Mouse (Mus musculus) heart, embryonic 11.5 days (tissue): ENCODE data around the gene Clic4. TPM values are rescaled to one million over a fixed set of nuclear protein-coding genes. Genes with fewer than 3 reads are reported as not detected.
"Not testable (repeated sequence)": the region's sequence is repeated elsewhere in the genome, so short reads cannot be mapped to it uniquely, and the experiment has no call there.

ENCODE experiments used
- ATAC-seq: fragments of 200-750 bp; cut with Nextera tagmentation; replicated peaks from 2 replicates; pipeline ENCODE4 v1.8.0; 2017; ENCODE audit warnings: moderate library complexity; ENCODE audit not compliant: insufficient number of reproducible peaks, low FRiP score, low TSS enrichment
- H3K27ac ChIP-seq: fragments of 300-500 bp; sonication (generic); 2 replicates; pipeline ENCODE4 v1.5.1; 2014; ENCODE audit warnings: mild to moderate bottlenecking, low read depth, low read length
- H3K27me3 ChIP-seq: fragments of 300-500 bp; sonication (generic); 2 replicates; pipeline ENCODE4 v1.6.1; 2014; ENCODE audit warnings: mild to moderate bottlenecking, low read length, mixed read lengths; ENCODE audit not compliant: control insufficient read depth, insufficient read depth
- H3K36me3 ChIP-seq: fragments of 300-500 bp; sonication (generic); 2 replicates; pipeline ENCODE4 v1.6.1; 2014; ENCODE audit warnings: mild to moderate bottlenecking, low read length, moderate library complexity, mixed read lengths; ENCODE audit not compliant: control insufficient read depth, insufficient read depth
- H3K4me1 ChIP-seq: fragments of 300-500 bp; sonication (generic); 2 replicates; pipeline ENCODE4 v1.6.1; 2014; ENCODE audit warnings: low read length; ENCODE audit not compliant: control insufficient read depth, insufficient read depth
- H3K4me2 ChIP-seq: fragments of 300-500 bp; sonication (generic); 2 replicates; pipeline ENCODE4 v1.6.1; 2014; ENCODE audit warnings: mild to moderate bottlenecking, moderate library complexity
- H3K4me3 ChIP-seq: fragments of 300-500 bp; sonication (generic); 2 replicates; pipeline ENCODE4 v1.5.1; 2014; ENCODE audit warnings: low read depth, low read length
- H3K9ac ChIP-seq: fragments of 300-500 bp; sonication (generic); 2 replicates; pipeline ENCODE4 v1.6.1; 2014; ENCODE audit warnings: mild to moderate bottlenecking, low read depth, low read length, moderate library complexity
- H3K9me3 ChIP-seq: fragments of 300-500 bp; sonication (generic); replicated peaks from 2 replicates; pipeline ENCODE4 v1.6.1; 2016; ENCODE audit warnings: low read length; ENCODE audit not compliant: control insufficient read depth
- WGBS: fragments of 180-500 bp; shearing (Covaris S2); extraction: QIAGEN DNeasy Blood & Tissue Kit; methylation state at CpG from one replicate; pipeline ENCODE4 v1.1.7; 2014; ENCODE audit not compliant: insufficient replicate concordance; 5-methylcytosine and 5-hydroxymethylcytosine counted together
- polyA plus RNA-seq: library from polyadenylated mRNA; unstranded; fragments of >200 nt; fragmentation: Nextera tagmentation; extraction: Ambion mirVana; gene quantifications from 2 replicates; pipeline ENCODE4 v1.2.1, GENCODE M21; 2014

Clic4 gene
- polyA plus RNA-seq, 1 experiment from 2014 or later, result 156 TPM

- no peak overlapping the region for H3K27ac ChIP-seq
- H3K4me3 ChIP-seq, result no peak overlapping the region
- H3K4me1 ChIP-seq, result no peaks in the 10 kb centered on the region
- no peaks in the 10 kb centered on the region for H3K9me3 ChIP-seq
- 82% methylated on average over 8 of the region's 8 CpGs for WGBS
- no peaks in the 10 kb centered on the region for H3K36me3 ChIP-seq
- H3K27me3 ChIP-seq, result peaks cover 13% of the 10 kb centered on the region; the same call in 1 of the 2 replicates
- H3K9ac ChIP-seq, result no peak overlapping the region
- no peak for ATAC-seq
- H3K4me2 ChIP-seq, result no peak overlapping the region
These were observed 74.8 kb downstream of the Clic4 start for GRCm38 (mm10) chr4:135197857-135198256.

- no peak overlapping the region for H3K27ac ChIP-seq
- H3K4me1 ChIP-seq, result no peaks in the 10 kb centered on the region
- H3K9me3 ChIP-seq, result no peaks in the 10 kb centered on the region
- peaks cover 13% of the 10 kb centered on the region; the same call in 1 of the 2 replicates for H3K27me3 ChIP-seq
- no peak overlapping the region for H3K4me3 ChIP-seq
- H3K4me2 ChIP-seq, result no peak overlapping the region
- H3K36me3 ChIP-seq, result no peaks in the 10 kb centered on the region
- no peak for ATAC-seq
- H3K9ac ChIP-seq, result no peak overlapping the region
- WGBS, result 64% methylated on average over 5 of the region's 5 CpGs
These were observed 79.8 kb downstream of the Clic4 start for GRCm38 (mm10) chr4:135192841-135193240.

- no peak overlapping the region for H3K9ac ChIP-seq
- H3K4me1 ChIP-seq, result no peaks in the 10 kb centered on the region
- no peaks in the 10 kb centered on the region for H3K36me3 ChIP-seq
- H3K27ac ChIP-seq, result no peak overlapping the region
- H3K4me3 ChIP-seq, result no peak overlapping the region
- WGBS, result 74% methylated on average over 11 of the region's 11 CpGs
- no peak for ATAC-seq
- H3K4me2 ChIP-seq, result no peak overlapping the region
- H3K9me3 ChIP-seq, result no peaks in the 10 kb centered on the region
- H3K27me3 ChIP-seq, result peaks cover 13% of the 10 kb centered on the region; the same call in 1 of the 2 replicates
These were observed 81.0 kb downstream of the Clic4 start for GRCm38 (mm10) chr4:135191604-135192003.

GRCm38 (mm10) chr4:135191185-135191584, 81.4 kb downstream of the Clic4 start:
- Histone ChIP-seq H3K36me3 (no peaks in the 10 kb centered on the region), H3K4me2 (no peak overlapping the region), H3K4me3 (no peak overlapping the region), H3K27me3 (peaks cover 10% of the 10 kb centered on the region; the same call in 1 of the 2 replicates), H3K4me1 (no peaks in the 10 kb centered on the region), H3K9ac (no peak overlapping the region), H3K27ac (no peak overlapping the region), H3K9me3 (no peaks in the 10 kb centered on the region)
- ATAC-seq, result no peak
- 59% methylated on average over 1 of the region's 1 CpGs for WGBS

GRCm38 (mm10) chr4:135190364-135190763, 82.2 kb downstream of the Clic4 start:
- Histone ChIP-seq H3K27ac (no peak overlapping the region), H3K9ac (no peak overlapping the region), H3K36me3 (no peaks in the 10 kb centered on the region), H3K4me2 (no peak overlapping the region), H3K4me3 (no peak overlapping the region), H3K9me3 (no peaks in the 10 kb centered on the region), H3K27me3 (peaks cover 10% of the 10 kb centered on the region; the same call in 1 of the 2 replicates), H3K4me1 (no peaks in the 10 kb centered on the region)
- no peak for ATAC-seq
- WGBS, result 94% methylated on average over 1 of the region's 1 CpGs

GRCm38 (mm10) chr4:135189452-135190008, 83.1 kb downstream of the Clic4 start:
- H3K9ac ChIP-seq, result no peak overlapping the region
- no peak overlapping the region for H3K4me2 ChIP-seq
- no peak overlapping the region for H3K4me3 ChIP-seq
- no peaks in the 10 kb centered on the region for H3K9me3 ChIP-seq
- no peaks in the 10 kb centered on the region for H3K36me3 ChIP-seq
- no peak for ATAC-seq
- no peak overlapping the region for H3K27ac ChIP-seq
- no peaks in the 10 kb centered on the region for H3K4me1 ChIP-seq
- 77% methylated on average over 12 of the region's 12 CpGs for WGBS
- H3K27me3 ChIP-seq, result peaks cover 10% of the 10 kb centered on the region; the same call in 1 of the 2 replicates

GRCm38 (mm10) chr4:135184277-135184676, 88.3 kb downstream of the Clic4 start:
- H3K27ac ChIP-seq, H3K36me3 ChIP-seq, H3K4me2 ChIP-seq, H3K27me3 ChIP-seq, ATAC-seq, H3K9ac ChIP-seq, H3K9me3 ChIP-seq, H3K4me3 ChIP-seq, H3K4me1 ChIP-seq: not testable (repeated sequence)
- WGBS, result 96% methylated on average over 6 of the region's 13 CpGs

GRCm38 (mm10) chr4:135181819-135182218, 90.8 kb downstream of the Clic4 start:
- H3K27me3 ChIP-seq, result peaks cover 18% of the 10 kb centered on the region
- ATAC-seq, result no peak
- H3K36me3 ChIP-seq, result no peaks in the 10 kb centered on the region
- H3K27ac ChIP-seq, result no peak overlapping the region
- no peaks in the 10 kb centered on the region for H3K9me3 ChIP-seq
- H3K9ac ChIP-seq, result no peak overlapping the region
- H3K4me2 ChIP-seq, result no peak overlapping the region
- 80% methylated on average over 4 of the region's 4 CpGs for WGBS
- no peak overlapping the region for H3K4me3 ChIP-seq
- no peaks in the 10 kb centered on the region for H3K4me1 ChIP-seq

GRCm38 (mm10) chr4:135179077-135179481, 93.5 kb downstream of the Clic4 start:
- no peak overlapping the region for H3K27ac ChIP-seq
- H3K9ac ChIP-seq, result no peak overlapping the region
- H3K4me1 ChIP-seq, result peaks cover 6% of the 10 kb centered on the region
- no peaks in the 10 kb centered on the region for H3K9me3 ChIP-seq
- WGBS, result 17% methylated on average over 5 of the region's 5 CpGs
- H3K4me2 ChIP-seq, result no peak overlapping the region
- no peaks in the 10 kb centered on the region for H3K36me3 ChIP-seq
- H3K27me3 ChIP-seq, result peaks cover 42% of the 10 kb centered on the region
- H3K4me3 ChIP-seq, result no peak overlapping the region
- ATAC-seq, result no peak
